Mouse (Mus musculus): ENCODE data around the gene Dlat. TPM values are rescaled to one million over a fixed set of nuclear protein-coding genes. Genes with fewer than 3 reads are reported as not detected.

The Dlat gene
- polyA plus RNA-seq, 1 experiment from 2014 or later, result 45.8 TPM

Other genes starting within 250 kb of the Dlat start
- gene Plet1, start 165.3 kb downstream of the Dlat start, polyA plus RNA-seq (2016; fragmentation: Nextera tagmentation; extraction: Ambion mirVana), result 0.37 and 0.63 TPM in 2 replicates
- gene Pts, start 131.1 kb downstream of the Dlat start, polyA plus RNA-seq (2016; fragmentation: Nextera tagmentation; extraction: Ambion mirVana), result 97.4 and 102 TPM in 2 replicates
- gene Il18, start 105.0 kb downstream of the Dlat start, polyA plus RNA-seq (2016; fragmentation: Nextera tagmentation; extraction: Ambion mirVana), result 21.9 and 29.2 TPM in 2 replicates
- 0.17 and 0.48 TPM in 2 replicates for gene Bco2, start 104.6 kb downstream of the Dlat start, polyA plus RNA-seq (2016; fragmentation: Nextera tagmentation; extraction: Ambion mirVana)
- gene Tex12, start 98.5 kb downstream of the Dlat start, polyA plus RNA-seq (2016; fragmentation: Nextera tagmentation; extraction: Ambion mirVana), result 0.48 and 0.93 TPM in 2 replicates
- gene Sdhd, start 56.0 kb downstream of the Dlat start, polyA plus RNA-seq (2016; fragmentation: Nextera tagmentation; extraction: Ambion mirVana), result 209 and 224 TPM in 2 replicates
- gene Timm8b, start 55.9 kb downstream of the Dlat start, polyA plus RNA-seq (2016; fragmentation: Nextera tagmentation; extraction: Ambion mirVana), result 344 and 368 TPM in 2 replicates
- gene Pih1d2, start 42.5 kb downstream of the Dlat start, polyA plus RNA-seq (2016; fragmentation: Nextera tagmentation; extraction: Ambion mirVana), result 5.3 and 7.0 TPM in 2 replicates
- 27.7 and 28.0 TPM in 2 replicates for gene Nkapd1, start 42.3 kb downstream of the Dlat start, polyA plus RNA-seq (2016; fragmentation: Nextera tagmentation; extraction: Ambion mirVana)
- gene Dixdc1, start 79.7 kb upstream of the Dlat start, polyA plus RNA-seq (2016; fragmentation: Nextera tagmentation; extraction: Ambion mirVana), result 28.5 and 32.0 TPM in 2 replicates
- gene 2310030G06Rik, start 86.8 kb upstream of the Dlat start, polyA plus RNA-seq (2016; fragmentation: Nextera tagmentation; extraction: Ambion mirVana), result 0.42 and 0.56 TPM in 2 replicates
- gene Cryab, start 91.5 kb upstream of the Dlat start, polyA plus RNA-seq (2016; fragmentation: Nextera tagmentation; extraction: Ambion mirVana), result 6.0 and 7.5 TPM in 2 replicates
- 0.48 TPM in 1 of 2 replicates, not detected in the other for gene Hspb2, start 92.6 kb upstream of the Dlat start, polyA plus RNA-seq (2016; fragmentation: Nextera tagmentation; extraction: Ambion mirVana)
- gene Fdxacb1, start 108.5 kb upstream of the Dlat start, polyA plus RNA-seq (2016; fragmentation: Nextera tagmentation; extraction: Ambion mirVana), result 11.7 and 12.5 TPM in 2 replicates
- gene Alg9, start 115.2 kb upstream of the Dlat start, polyA plus RNA-seq (2016; fragmentation: Nextera tagmentation; extraction: Ambion mirVana), result 42.6 and 42.8 TPM in 2 replicates
- gene 1110032A03Rik, start 115.7 kb upstream of the Dlat start, polyA plus RNA-seq (2016; fragmentation: Nextera tagmentation; extraction: Ambion mirVana), result 37.6 and 42.0 TPM in 2 replicates
- 90.9 and 93.6 TPM in 2 replicates for gene Ppp2r1b, start 185.5 kb upstream of the Dlat start, polyA plus RNA-seq (2016; fragmentation: Nextera tagmentation; extraction: Ambion mirVana)

Measured in midbrain, embryonic 12.5 days (tissue).